Mouse (Mus musculus): Measurements from ENCODE around the gene Olfr1189. TPM values are rescaled to one million over a fixed set of nuclear protein-coding genes. Genes with fewer than 3 reads are reported as not detected.

Olfr1189 gene
- polyA plus RNA-seq (2012; rRNA removed) = not detected in 2 replicates

GRCm38 (mm10) chr2:88586154-88586553 is at the start of gene Olfr1189:
Gene Olfr1189, plus strand, starts transcription at chr2:88586454.

GRCm38 (mm10) chr2:88556635-88557034 is 29.6 kb upstream of the Olfr1189 start, which contains the start of gene Olfr1188:
Gene Olfr1188, plus strand, starts transcription at chr2:88556935.

GRCm38 (mm10) chr2:88640242-88640641 is 54.0 kb downstream of the Olfr1189 start, which contains the start of gene Olfr1191-ps1:
Gene Olfr1191-ps1, plus strand, starts transcription at chr2:88640542.

Other genes starting within 250 kb of the Olfr1189 start
- gene Olfr1176, start 249.7 kb upstream of the Olfr1189 start, polyA plus RNA-seq (2012; rRNA removed) = not detected in 2 replicates
- not detected in 2 replicates for gene Olfr1177-ps, start 240.0 kb upstream of the Olfr1189 start, polyA plus RNA-seq (2012; rRNA removed)
- gene Olfr1178, start 199.4 kb upstream of the Olfr1189 start, polyA plus RNA-seq (2012; rRNA removed) = not detected in 2 replicates
- gene Olfr1179, start 180.0 kb upstream of the Olfr1189 start, polyA plus RNA-seq (2012; rRNA removed) = not detected in 2 replicates
- not detected in 2 replicates for gene Olfr1180, start 167.3 kb upstream of the Olfr1189 start, polyA plus RNA-seq (2012; rRNA removed)
- gene Olfr1181, start 160.3 kb upstream of the Olfr1189 start, polyA plus RNA-seq (2012; rRNA removed) = not detected in 2 replicates
- not detected in 2 replicates for gene Gm13757, start 137.3 kb upstream of the Olfr1189 start, polyA plus RNA-seq (2012; rRNA removed)
- not detected in 2 replicates for gene Olfr1183, start 131.6 kb upstream of the Olfr1189 start, polyA plus RNA-seq (2012; rRNA removed)
- not detected in 2 replicates for gene Olfr1184, start 102.9 kb upstream of the Olfr1189 start, polyA plus RNA-seq (2012; rRNA removed)
- gene Olfr1185-ps1, start 93.1 kb upstream of the Olfr1189 start, polyA plus RNA-seq (2012; rRNA removed) = not detected in 2 replicates
- gene Olfr1186, start 67.9 kb upstream of the Olfr1189 start, polyA plus RNA-seq (2012; rRNA removed) = not detected in 2 replicates
- gene Olfr1188, start 29.5 kb upstream of the Olfr1189 start, polyA plus RNA-seq (2012; rRNA removed) = not detected in 2 replicates
- gene Olfr1191-ps1, start 54.1 kb downstream of the Olfr1189 start, polyA plus RNA-seq (2012; rRNA removed) = not detected in 2 replicates
- gene Olfr1192-ps1, start 62.1 kb downstream of the Olfr1189 start, polyA plus RNA-seq (2012; rRNA removed) = not detected in 2 replicates
- gene Olfr1193, start 89.2 kb downstream of the Olfr1189 start, polyA plus RNA-seq (2012; rRNA removed) = not detected in 2 replicates
- gene Olfr1195, start 102.7 kb downstream of the Olfr1189 start, polyA plus RNA-seq (2012; rRNA removed) = not detected in 2 replicates
- gene Olfr1196, start 118.1 kb downstream of the Olfr1189 start, polyA plus RNA-seq (2012; rRNA removed) = not detected in 2 replicates
- not detected in 2 replicates for gene Olfr1197, start 145.9 kb downstream of the Olfr1189 start, polyA plus RNA-seq (2012; rRNA removed)
- not detected in 2 replicates for gene Olfr1198, start 164.9 kb downstream of the Olfr1189 start, polyA plus RNA-seq (2012; rRNA removed)
- gene Olfr1199, start 174.0 kb downstream of the Olfr1189 start, polyA plus RNA-seq (2012; rRNA removed) = not detected in 2 replicates
- gene Olfr1200, start 184.0 kb downstream of the Olfr1189 start, polyA plus RNA-seq (2012; rRNA removed) = not detected in 2 replicates
- not detected in 2 replicates for gene Olfr1201, start 206.6 kb downstream of the Olfr1189 start, polyA plus RNA-seq (2012; rRNA removed)
- gene Olfr1202, start 228.0 kb downstream of the Olfr1189 start, polyA plus RNA-seq (2012; rRNA removed) = not detected in 2 replicates
- not detected in 2 replicates for gene Olfr1205, start 243.3 kb downstream of the Olfr1189 start, polyA plus RNA-seq (2012; rRNA removed)

All from ovary, adult 2 months (tissue).